Mouse (Mus musculus): ENCODE data around the gene Gm45062. TPM values are rescaled to one million over a fixed set of nuclear protein-coding genes. Genes with fewer than 3 reads are reported as not detected.

Gm45062 gene
- polyA plus RNA-seq, 1 experiment from 2014 or later, result 10.9 TPM

DNA sequence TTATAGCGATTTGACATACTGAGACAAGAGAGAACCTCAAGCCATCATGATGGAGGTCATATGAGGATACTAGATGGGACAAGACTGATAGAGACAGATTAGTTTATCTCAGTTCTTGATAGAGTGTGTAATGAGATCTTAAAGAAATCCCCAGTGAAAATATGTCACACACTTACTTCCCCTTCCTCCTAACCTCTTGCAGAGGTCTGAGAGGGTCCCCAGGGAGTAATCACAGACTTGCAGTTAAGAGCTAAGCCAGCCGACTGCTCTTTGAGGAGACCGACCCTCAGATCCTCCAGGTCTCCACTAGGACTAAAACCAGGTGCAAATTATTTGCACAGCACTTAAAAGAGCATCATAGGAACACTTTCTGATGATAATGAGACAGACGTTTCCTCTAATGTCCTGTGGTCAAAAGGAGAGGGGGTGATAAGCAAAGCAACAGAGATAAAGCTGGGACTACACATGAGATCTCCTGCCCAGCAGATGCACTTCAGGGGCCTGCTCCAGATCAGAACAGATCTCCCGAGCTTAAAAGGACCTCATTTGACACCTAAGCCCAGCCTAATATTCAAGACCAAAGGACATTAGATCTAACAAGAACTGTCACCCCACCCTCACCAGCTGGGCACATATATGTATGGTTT, 372.9 kb downstream of the Gm45062 start:
- Histone ChIP-seq H3K9me3 (no peaks in the 10 kb centered on the region), H3K4me3 (no peak overlapping the region), H3K36me3 (replicated peaks) (no peaks in the 10 kb centered on the region), H3K4me2 (no peak overlapping the region), H3K4me1 (no peaks in the 10 kb centered on the region), H3K9ac (no peak overlapping the region), H3K27me3 (replicated peaks) (no peaks in the 10 kb centered on the region), H3K27ac (no peak overlapping the region)
- ATAC-seq (replicated peaks), result no peak
- WGBS, result 79% methylated on average over 5 of the region's 5 CpGs

DNA sequence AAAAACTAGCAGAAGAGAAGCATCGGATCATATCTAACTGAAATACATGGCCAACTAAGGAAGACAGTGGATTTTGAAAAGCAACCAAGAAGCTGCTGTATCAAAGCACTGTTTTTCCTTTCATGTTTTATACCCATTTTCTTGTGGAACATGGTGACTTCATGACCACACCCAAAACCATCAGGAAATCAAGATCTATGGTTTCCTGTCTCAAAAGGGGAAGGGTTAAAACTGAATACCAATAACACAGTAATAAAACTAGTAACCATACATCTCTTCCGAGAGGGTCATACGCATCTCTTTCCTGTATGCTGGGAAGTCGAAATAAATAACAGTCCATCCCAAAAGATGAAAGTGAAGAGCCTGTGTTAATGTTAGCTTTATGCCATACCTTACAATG, 373.5 kb downstream of the Gm45062 start:
- no peak for ATAC-seq (replicated peaks)

DNA sequence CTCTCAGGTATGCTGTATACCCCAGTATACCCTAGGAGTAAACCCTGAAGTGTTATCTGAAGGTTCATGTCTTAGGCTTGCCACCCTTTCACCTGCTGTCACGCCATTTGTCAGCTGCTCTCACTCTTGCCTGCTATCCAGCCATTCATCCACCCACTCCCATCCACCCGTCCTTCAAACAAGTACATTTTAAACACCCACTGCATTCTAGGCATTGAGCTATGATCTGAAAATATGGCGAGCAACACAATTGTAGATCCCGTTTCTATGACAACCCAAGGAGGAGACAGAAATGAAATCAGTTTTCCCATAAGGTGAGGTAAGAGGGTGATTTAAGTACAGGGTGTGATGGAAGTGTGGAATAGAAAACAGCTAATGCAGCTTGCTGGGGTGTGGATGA, 378.9 kb downstream of the Gm45062 start:
- WGBS, result 86% methylated on average over 4 of the region's 4 CpGs
- Histone ChIP-seq H3K27ac (no peak overlapping the region), H3K4me1 (no peaks in the 10 kb centered on the region), H3K27me3 (replicated peaks) (no peaks in the 10 kb centered on the region), H3K4me3 (no peak overlapping the region), H3K4me2 (no peak overlapping the region), H3K9me3 (no peaks in the 10 kb centered on the region), H3K9ac (no peak overlapping the region), H3K36me3 (replicated peaks) (no peaks in the 10 kb centered on the region)
- ATAC-seq (replicated peaks), result no peak; the same call in 1 of the 2 replicates

More for the DNA sequence above, 373.5 kb downstream of the Gm45062 start:
- H3K4me2 ChIP-seq, result no peak overlapping the region
- H3K4me1 ChIP-seq, result no peaks in the 10 kb centered on the region
- no peaks in the 10 kb centered on the region for H3K9me3 ChIP-seq
- no peaks in the 10 kb centered on the region for H3K36me3 ChIP-seq (replicated peaks)
- no peak overlapping the region for H3K4me3 ChIP-seq
- H3K27me3 ChIP-seq (replicated peaks), result no peaks in the 10 kb centered on the region
- H3K9ac ChIP-seq, result no peak overlapping the region
- WGBS, result 95% methylated on average over 4 of the region's 4 CpGs
- H3K27ac ChIP-seq, result no peak overlapping the region

DNA sequence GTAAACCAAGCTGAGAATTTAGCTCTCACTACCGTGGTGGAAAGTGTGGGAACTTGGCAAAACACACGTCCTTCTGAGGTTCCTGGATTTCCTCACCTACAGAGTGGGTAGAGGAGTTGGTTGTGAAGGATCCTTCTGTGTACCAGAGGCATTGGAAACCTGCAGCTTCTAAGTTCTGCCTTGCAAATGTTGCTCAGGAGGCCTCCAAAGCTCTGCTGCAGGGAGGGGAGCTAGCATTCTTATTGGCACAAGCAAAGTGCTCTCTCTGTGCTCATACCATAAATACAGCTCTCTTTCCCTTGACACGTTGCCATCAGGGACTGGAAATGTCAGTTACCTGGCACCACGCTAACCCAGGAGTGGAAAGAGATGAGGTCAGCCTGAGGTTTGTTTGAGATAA, 379.6 kb downstream of the Gm45062 start:
- 90% methylated on average over 4 of the region's 4 CpGs for WGBS
- no peaks in the 10 kb centered on the region for H3K27me3 ChIP-seq (replicated peaks)
- H3K9me3 ChIP-seq, result no peaks in the 10 kb centered on the region
- no peak overlapping the region for H3K4me2 ChIP-seq
- H3K36me3 ChIP-seq (replicated peaks), result no peaks in the 10 kb centered on the region
- H3K27ac ChIP-seq, result no peak overlapping the region
- H3K4me1 ChIP-seq, result no peaks in the 10 kb centered on the region
- no peak overlapping the region for H3K9ac ChIP-seq
- no peak for ATAC-seq (replicated peaks)
- H3K4me3 ChIP-seq, result no peak overlapping the region

DNA sequence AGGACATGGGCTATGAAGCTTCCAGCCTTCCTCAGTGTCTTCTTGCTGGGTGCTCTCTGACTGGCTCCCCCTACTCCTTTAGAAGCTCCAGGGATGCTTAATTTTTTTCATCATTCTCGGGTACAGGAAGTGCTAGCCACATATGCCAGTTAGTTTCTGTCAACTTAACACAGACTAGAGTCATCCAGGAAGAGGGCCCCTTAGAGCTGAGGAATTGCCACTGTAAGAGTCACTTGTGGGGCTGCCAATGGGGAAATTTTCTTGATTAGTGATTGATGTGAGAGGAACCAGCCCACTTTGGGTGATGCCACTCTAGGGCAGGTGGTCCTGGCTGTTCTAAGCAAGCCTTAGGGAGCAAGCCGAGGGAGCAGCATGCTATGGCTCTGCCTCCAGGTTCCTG, 380.3 kb downstream of the Gm45062 start:
- Histone ChIP-seq H3K4me3 (no peak overlapping the region), H3K9ac (no peak overlapping the region), H3K9me3 (no peaks in the 10 kb centered on the region), H3K4me2 (no peak overlapping the region), H3K27ac (no peak overlapping the region), H3K36me3 (replicated peaks) (no peaks in the 10 kb centered on the region), H3K27me3 (replicated peaks) (no peaks in the 10 kb centered on the region), H3K4me1 (no peaks in the 10 kb centered on the region)
- WGBS, result 81% methylated on average over 2 of the region's 2 CpGs
- ATAC-seq (replicated peaks), result no peak

DNA sequence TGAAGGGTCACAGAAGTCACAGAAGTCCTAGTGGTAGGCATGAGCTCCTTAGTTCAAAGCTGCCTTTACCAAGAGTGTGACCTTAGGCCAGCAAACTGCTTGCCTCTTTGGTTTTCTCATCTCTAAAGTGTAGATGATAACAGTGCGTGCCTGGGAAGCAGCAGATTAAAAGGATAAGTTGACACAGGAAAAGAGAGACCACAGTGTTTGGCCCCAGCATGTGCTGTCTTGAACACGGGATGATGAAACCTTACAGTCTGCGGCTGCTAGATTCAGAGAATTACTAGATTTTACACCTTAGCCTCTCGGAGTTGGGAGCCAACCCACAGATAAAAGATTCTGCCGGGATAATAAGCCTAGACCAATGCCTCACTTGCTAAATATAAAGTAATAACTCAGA, 381.6 kb downstream of the Gm45062 start:
- WGBS, result 78% methylated on average over 5 of the region's 5 CpGs
- H3K9me3 ChIP-seq, result no peaks in the 10 kb centered on the region

DNA sequence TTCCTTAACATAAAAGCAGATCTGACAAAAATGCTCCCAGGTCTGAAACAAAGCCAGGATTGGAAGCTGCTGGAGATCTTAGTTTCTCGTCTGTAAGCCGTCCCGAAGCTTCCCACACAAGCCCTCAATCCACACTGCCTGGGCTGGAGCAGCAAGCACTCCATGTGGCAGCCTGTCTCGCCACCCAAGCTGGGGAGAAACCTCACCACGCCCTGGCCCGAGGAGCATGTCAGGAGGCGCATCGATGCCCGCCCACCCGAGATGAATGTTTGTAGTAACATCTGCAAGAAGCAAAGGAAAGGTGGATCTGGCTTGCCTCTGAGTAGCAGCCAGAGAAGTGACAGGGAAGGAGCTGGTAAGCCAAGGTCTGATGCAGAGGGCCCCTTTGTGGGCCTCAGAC, 385.5 kb downstream of the Gm45062 start:
- Histone ChIP-seq H3K4me1 (no peaks in the 10 kb centered on the region), H3K4me3 (no peak overlapping the region), H3K27me3 (replicated peaks) (no peaks in the 10 kb centered on the region), H3K9ac (no peak overlapping the region), H3K36me3 (replicated peaks) (no peaks in the 10 kb centered on the region), H3K4me2 (no peak overlapping the region), H3K27ac (no peak overlapping the region), H3K9me3 (no peaks in the 10 kb centered on the region)
- WGBS, result 84% methylated on average over 10 of the region's 10 CpGs
- ATAC-seq (replicated peaks), result no peak

More for the DNA sequence above, 381.6 kb downstream of the Gm45062 start:
- H3K4me1 ChIP-seq, result no peaks in the 10 kb centered on the region
- H3K27ac ChIP-seq, result no peak overlapping the region
- H3K36me3 ChIP-seq (replicated peaks), result no peaks in the 10 kb centered on the region
- H3K4me2 ChIP-seq, result no peak overlapping the region
- ATAC-seq (replicated peaks), result no peak; the same call in 1 of the 2 replicates
- H3K4me3 ChIP-seq, result no peak overlapping the region
- no peak overlapping the region for H3K9ac ChIP-seq
- no peaks in the 10 kb centered on the region for H3K27me3 ChIP-seq (replicated peaks)

DNA sequence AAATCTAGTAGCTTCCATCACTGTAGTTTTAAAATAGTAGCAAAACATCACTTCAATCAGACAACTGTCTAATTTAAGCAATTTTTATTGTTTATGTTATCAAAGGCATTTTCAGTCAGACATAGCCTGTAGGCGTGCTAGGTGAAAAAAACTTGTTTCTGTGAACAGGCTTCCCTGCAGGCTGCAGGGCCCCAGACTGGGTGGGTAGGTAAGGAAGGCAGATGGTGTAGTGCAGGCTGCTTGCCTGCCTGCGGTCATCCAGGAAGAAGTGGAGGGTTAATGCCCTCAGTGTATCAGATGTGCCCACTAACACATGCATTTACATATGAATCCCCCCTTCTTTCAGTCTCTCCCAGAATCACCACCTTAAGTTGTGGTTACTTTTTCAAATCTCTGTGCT, 386.5 kb downstream of the Gm45062 start:
- no peak for ATAC-seq (replicated peaks)
- WGBS, result 35% methylated on average over 2 of the region's 2 CpGs
- no peak overlapping the region for H3K4me2 ChIP-seq

More for the DNA sequence above, 386.5 kb downstream of the Gm45062 start:
- Histone ChIP-seq H3K4me3 (no peak overlapping the region), H3K27ac (no peak overlapping the region), H3K4me1 (no peaks in the 10 kb centered on the region), H3K36me3 (replicated peaks) (no peaks in the 10 kb centered on the region), H3K27me3 (replicated peaks) (no peaks in the 10 kb centered on the region), H3K9ac (no peak overlapping the region), H3K9me3 (no peaks in the 10 kb centered on the region)

Other genes starting within 250 kb of the Gm45062 start
- 0.92 and 1.2 TPM in 2 replicates for gene Col28a1, start 66.8 kb upstream of the Gm45062 start, polyA plus RNA-seq (2015; fragmentation: Nextera tagmentation; extraction: Ambion mirVana)
- 23.4 and 26.0 TPM in 2 replicates for gene Mios, start 50.2 kb upstream of the Gm45062 start, polyA plus RNA-seq (2015; fragmentation: Nextera tagmentation; extraction: Ambion mirVana)
- gene Rpa3, start 277 bp upstream of the Gm45062 start, polyA plus RNA-seq (2015; fragmentation: Nextera tagmentation; extraction: Ambion mirVana), result 47.5 and 47.9 TPM in 2 replicates
- gene Umad1, start 162 bp upstream of the Gm45062 start, polyA plus RNA-seq (2015; fragmentation: Nextera tagmentation; extraction: Ambion mirVana), result 56.7 and 59.6 TPM in 2 replicates

Data from midbrain, embryonic 15.5 days (tissue).